In the genomic region with DNA sequence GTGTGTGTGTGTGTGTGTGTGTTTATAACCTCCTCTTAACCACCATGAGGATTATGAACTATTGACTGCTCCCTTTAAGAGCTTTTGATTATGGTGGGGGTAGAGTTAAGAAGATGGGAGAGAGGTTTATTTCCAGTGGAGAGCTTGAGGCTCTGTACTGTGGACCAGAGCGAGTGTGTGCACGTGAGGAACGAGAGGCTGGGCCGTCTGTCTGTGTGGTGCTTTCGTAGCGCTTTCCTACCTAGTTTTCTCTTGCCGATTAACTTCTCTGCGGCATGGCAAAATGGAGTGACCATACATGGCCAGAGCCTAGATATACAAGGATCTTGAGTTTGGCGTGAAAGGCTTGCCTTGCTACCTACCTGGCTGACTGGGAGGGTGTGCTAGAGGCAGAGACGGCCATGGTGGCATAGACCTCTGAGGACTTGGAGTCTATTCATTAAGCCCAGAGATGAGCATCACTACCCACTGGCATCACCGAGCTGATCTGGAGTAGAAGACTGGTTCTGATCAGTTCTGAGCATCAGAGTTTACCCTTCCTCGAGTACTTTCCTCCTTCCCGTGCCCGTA, we compare ENCODE assay signal across 11 mouse cellular contexts. TPM values are rescaled to one million over a fixed set of nuclear protein-coding genes. Genes with fewer than 3 reads are reported as not detected.
DNase-seq lines count a peak whose midpoint lies in the region; ATAC-seq and TF ChIP-seq lines count a peak whose summit lies in the region.
"Had no signal": no experiment of that assay in that cellular context is flagged by ENCODE, and none has a peak within 500 bp of the region (broad histone marks: within the 10 kb centered on the region; RNA-seq: fewer than 3 reads in every experiment).

No protein-coding gene starts in this region.

- peaks cover 53% of the 10 kb centered on the region for H3K79me2 ChIP-seq in CH12.LX (replicated peaks; ENCODE audit: control insufficient read depth, extremely low read depth, insufficient read depth, poor library complexity, severe bottlenecking)

- 27% methylated on average over 14 of the region's 14 CpGs for WGBS in cerebellum, adult 2 months
- WGBS in intestine, embryonic 14.5 days: 92% methylated on average over 14 of the region's 14 CpGs
- 93% methylated on average over 14 of the region's 14 CpGs for WGBS in intestine, embryonic 16.5 days
- WGBS in limb, embryonic 14.5 days: 88% methylated on average over 14 of the region's 14 CpGs

- no peak overlapping the region for H3K9ac ChIP-seq in intestine, embryonic 14.5 days (ENCODE audit: low read length)
- H3K9ac ChIP-seq in intestine, embryonic 16.5 days (ENCODE audit: low read depth, low read length): no peak overlapping the region
- peak overlapping the region; percentile 85 for H3K9ac ChIP-seq in CH12.LX (ENCODE audit: insufficient read depth, low read depth)
- no peak overlapping the region for H3K9ac ChIP-seq in limb, embryonic 14.5 days (ENCODE audit: low read depth, low read length, severe bottlenecking)

- TF ChIP-seq EP300 in CH12.LX (IDR thresholded peaks at IDR 0.05; ENCODE audit: low read length): no peak

- TF ChIP-seq CTCF in cerebellum, adult 2 months (IDR thresholded peaks at IDR 0.05; ENCODE audit: borderline replicate concordance, insufficient read depth, low read depth, low read length): no peak
- no peak for TF ChIP-seq CTCF in CH12.LX (conservative IDR thresholded peaks at IDR 0.05 in 1 of 2, IDR thresholded peaks at IDR 0.05 in 1 of 2; ENCODE audit: low read depth in 2 of 2, low read length in 2 of 2)

- dilution Hi-C loops in CH12.LX (cut with MboI; ENCODE audit: extremely low pct_ligation_motif_present, extremely low pct_unique_long_range_greater_than_20kb, low sequenced_read_pairs): no loop called here

- H3K4me1 ChIP-seq in cerebellum, adult 2 months (ENCODE audit: control insufficient read depth, insufficient read depth, low read length): peaks cover 51% of the 10 kb centered on the region
- H3K4me1 ChIP-seq in intestine, embryonic 14.5 days (replicated peaks; ENCODE audit: control insufficient read depth, insufficient read depth, low read length): peaks cover 8% of the 10 kb centered on the region
- H3K4me1 ChIP-seq in intestine, embryonic 16.5 days (ENCODE audit: control insufficient read depth, insufficient read depth, low read length): peaks cover 11% of the 10 kb centered on the region
- peaks cover 9 to 49% of the 10 kb centered on the region in 2 experiments for H3K4me1 ChIP-seq in CH12.LX (ENCODE audit: control insufficient read depth in 1 of 2, insufficient read depth in 2 of 2)
- H3K4me1 ChIP-seq in limb, embryonic 14.5 days (ENCODE audit: control insufficient read depth, insufficient read depth, low read length): peaks cover 7% of the 10 kb centered on the region

- no peak for TF ChIP-seq POLR2A in cerebellum, adult 2 months (IDR thresholded peaks at IDR 0.05; ENCODE audit: borderline replicate concordance, insufficient read depth, low read length)
- no peak; the same call in 1 of the 2 replicates for TF ChIP-seq POLR2A in CH12.LX (IDR thresholded peaks at IDR 0.05; ENCODE audit: low read depth, low read length)
- TF ChIP-seq POLR2A in limb, embryonic 14.5 days (IDR thresholded peaks at IDR 0.05; ENCODE audit: borderline replicate concordance, extremely low read depth, insufficient read depth, insufficient read length): no peak

- no peak for DNase-seq in cerebellum, adult 2 months
- DNase-seq in cerebellum, adult 11 months: no peak
- no peak for DNase-seq in intestine, embryonic 14.5 days (ENCODE audit: low spot score)
- DNase-seq in CH12.LX (ENCODE audit: extremely low read depth): no peak
- DNase-seq in limb, embryonic 14.5 days (ENCODE audit: low spot score): no peak
- DNase-seq in thymus, postnatal 10 days (ENCODE audit: low spot score in 2 of 2): no peak
- no peak for DNase-seq in frontal cortex, postnatal 36 days (ENCODE audit: low spot score in 2 of 2)
- DNase-seq: left cerebral cortex, postnatal 4 days; thymus, postnatal 25 days had no signal

- peak overlapping the region; percentile 91; the same call in 1 of the 2 replicates for H3K4me2 ChIP-seq in intestine, embryonic 14.5 days (ENCODE audit: low read length)
- H3K4me2 ChIP-seq in intestine, embryonic 16.5 days (ENCODE audit: low read depth, low read length): no peak overlapping the region
- H3K4me2 ChIP-seq in CH12.LX (ENCODE audit: insufficient read depth, low read depth, poor library complexity, severe bottlenecking): peak overlapping the region; percentile 46
- peak overlapping the region; percentile 76; the same call in 1 of the 2 replicates for H3K4me2 ChIP-seq in limb, embryonic 14.5 days (replicated peaks; ENCODE audit: low read depth, low read length, severe bottlenecking)

- H3K36me3 ChIP-seq in intestine, embryonic 14.5 days (ENCODE audit: control insufficient read depth, insufficient read depth, low read length): peaks cover 46% of the 10 kb centered on the region
- H3K36me3 ChIP-seq in intestine, embryonic 16.5 days (ENCODE audit: control insufficient read depth, insufficient read depth, low read length): peaks cover 20% of the 10 kb centered on the region
- H3K36me3 ChIP-seq in CH12.LX (replicated peaks in 1 of 2; ENCODE audit: control insufficient read depth in 1 of 2, insufficient read depth in 1 of 2, low read length in 1 of 2): peaks cover 48 to 50% of the 10 kb centered on the region in 2 experiments
- H3K36me3 ChIP-seq in limb, embryonic 14.5 days (ENCODE audit: control insufficient read depth, insufficient read depth, low read length): peaks cover 50% of the 10 kb centered on the region

- H3K27me3 ChIP-seq in cerebellum, adult 2 months (ENCODE audit: control insufficient read depth, insufficient read depth, low read length): no peaks in the 10 kb centered on the region
- H3K27me3 ChIP-seq in intestine, embryonic 14.5 days (replicated peaks; ENCODE audit: control insufficient read depth, insufficient read depth, low read length): no peaks in the 10 kb centered on the region
- no peaks in the 10 kb centered on the region for H3K27me3 ChIP-seq in intestine, embryonic 16.5 days (replicated peaks; ENCODE audit: control insufficient read depth, insufficient read depth, low read length)
- no peaks in the 10 kb centered on the region for H3K27me3 ChIP-seq in CH12.LX (replicated peaks)
- no peaks in the 10 kb centered on the region for H3K27me3 ChIP-seq in limb, embryonic 14.5 days (ENCODE audit: control insufficient read depth, insufficient read depth, low read length)

- 0 out of 2 replicates have a peak overlapping the region, but pooled peaks have one; percentile 91 for H3K27ac ChIP-seq in cerebellum, adult 2 months (ENCODE audit: insufficient read depth, low read length)
- no peak overlapping the region for H3K27ac ChIP-seq in intestine, embryonic 14.5 days (ENCODE audit: low read depth)
- no peak overlapping the region for H3K27ac ChIP-seq in intestine, embryonic 16.5 days (ENCODE audit: low read length)
- H3K27ac ChIP-seq in CH12.LX (ENCODE audit: insufficient read depth, low read depth): peak overlapping the region; percentile 82
- H3K27ac ChIP-seq in limb, embryonic 14.5 days (replicated peaks; ENCODE audit: low read depth, low read length): no peak overlapping the region
- H3K27ac ChIP-seq: macrophage had no signal

- no peak for ATAC-seq in intestine, embryonic 14.5 days (replicated peaks; ENCODE audit: low FRiP score, low TSS enrichment, low read depth)
- no peak for ATAC-seq in intestine, embryonic 16.5 days
- no peak for ATAC-seq in limb, embryonic 14.5 days (ENCODE audit: low FRiP score, low read depth)

- TF ChIP-seq RAD21 in CH12.LX (IDR thresholded peaks at IDR 0.05; ENCODE audit: low read depth, low read length): no peak

- peak overlapping the region; percentile 57 for H3K4me3 ChIP-seq in cerebellum, adult 2 months (replicated peaks; ENCODE audit: insufficient read depth, low read depth, low read length)
- H3K4me3 ChIP-seq in intestine, embryonic 14.5 days (ENCODE audit: low read depth, low read length): no peak overlapping the region
- no peak overlapping the region for H3K4me3 ChIP-seq in intestine, embryonic 16.5 days (ENCODE audit: low read length)
- peak overlapping the region; percentile 91 to 95 (median 93) for H3K4me3 ChIP-seq in CH12.LX (replicated peaks in 1 of 3; ENCODE audit: low read depth in 2 of 3, low read length in 2 of 3, poor library complexity in 1 of 3)
- no peak overlapping the region for H3K4me3 ChIP-seq in limb, embryonic 14.5 days (replicated peaks; ENCODE audit: low read length)

- H3K9me3 ChIP-seq in intestine, embryonic 14.5 days (ENCODE audit: control insufficient read depth, low read length): no peaks in the 10 kb centered on the region
- no peaks in the 10 kb centered on the region for H3K9me3 ChIP-seq in intestine, embryonic 16.5 days (ENCODE audit: control insufficient read depth, low read length)
- no peaks in the 10 kb centered on the region for H3K9me3 ChIP-seq in CH12.LX (replicated peaks; ENCODE audit: low read length)
- no peaks in the 10 kb centered on the region for H3K9me3 ChIP-seq in limb, embryonic 14.5 days (ENCODE audit: control insufficient read depth, low read length)

- in situ Hi-C loops in CH12.LX (cut with MboI; ENCODE audit: low pct_ligation_motif_present, low pct_unique_long_range_greater_than_20kb, low sequenced_read_pairs): no loop called here

RNA-seq across cellular contexts. Expression of gene Crtc2, which starts 1.9 kb away (rescaled TPM):
- 78.2 and 91.2 TPM in 2 replicates for polyA plus RNA-seq in cerebellum, adult 2 months (2012; rRNA removed)
- polyA plus RNA-seq in intestine, embryonic 14.5 days (2014; fragmentation: Nextera tagmentation; extraction: Ambion mirVana): 17.3 and 17.5 TPM in 2 replicates
- 19.1 and 20.1 TPM in 2 replicates for polyA plus RNA-seq in intestine, embryonic 16.5 days (2015; fragmentation: Nextera tagmentation; extraction: Ambion mirVana)
- total RNA-seq in CH12.LX (2012; rRNA removed) (13.5 and 14.1 TPM in 2 replicates), CH12.LX (2014; rRNA removed) (5.4 and 6.1 TPM in 2 replicates)
- polyA plus RNA-seq in CH12.LX (2012; ENCODE audit: insufficient read length, low read depth): 62.1 and 69.8 TPM in 2 replicates
- 71.8 and 109 TPM in 2 replicates for polyA plus RNA-seq in limb, embryonic 14.5 days (2012; rRNA removed)
- polyA plus RNA-seq in limb, embryonic 14.5 days (2014; fragmentation: Nextera tagmentation; extraction: Ambion mirVana): 17.5 and 18.1 TPM in 2 replicates

RNA-seq across cellular contexts. Expression of gene Slc39a1, which starts 7.9 kb away (rescaled TPM):
- 35.8 and 38.7 TPM in 2 replicates for polyA plus RNA-seq in cerebellum, adult 2 months (2012; rRNA removed)
- 101 and 104 TPM in 2 replicates for polyA plus RNA-seq in intestine, embryonic 14.5 days (2014; fragmentation: Nextera tagmentation; extraction: Ambion mirVana)
- 94.5 and 127 TPM in 2 replicates for polyA plus RNA-seq in intestine, embryonic 16.5 days (2015; fragmentation: Nextera tagmentation; extraction: Ambion mirVana)
- total RNA-seq in CH12.LX (2012; rRNA removed) (42.2 and 44.4 TPM in 2 replicates), CH12.LX (2014; rRNA removed) (22.9 and 23.8 TPM in 2 replicates)
- 40.4 and 40.7 TPM in 2 replicates for polyA plus RNA-seq in CH12.LX (2012; ENCODE audit: insufficient read length, low read depth)
- polyA plus RNA-seq in limb, embryonic 14.5 days (2012; rRNA removed): 56.8 and 66.4 TPM in 2 replicates
- polyA plus RNA-seq in limb, embryonic 14.5 days (2014; fragmentation: Nextera tagmentation; extraction: Ambion mirVana): 104 and 111 TPM in 2 replicates

RNA-seq across cellular contexts. Expression of gene Dennd4b, which starts 9.1 kb away (rescaled TPM):
- polyA plus RNA-seq in cerebellum, adult 2 months (2012; rRNA removed): 65.4 and 77.0 TPM in 2 replicates
- 3.6 and 4.9 TPM in 2 replicates for polyA plus RNA-seq in intestine, embryonic 14.5 days (2014; fragmentation: Nextera tagmentation; extraction: Ambion mirVana)
- polyA plus RNA-seq in intestine, embryonic 16.5 days (2015; fragmentation: Nextera tagmentation; extraction: Ambion mirVana): 2.3 and 2.4 TPM in 2 replicates
- total RNA-seq in CH12.LX (2012; rRNA removed) (27.8 and 28.1 TPM in 2 replicates), CH12.LX (2014; rRNA removed) (9.4 and 9.8 TPM in 2 replicates)
- polyA plus RNA-seq in CH12.LX (2012; ENCODE audit: insufficient read length, low read depth): 34.4 and 45.3 TPM in 2 replicates
- polyA plus RNA-seq in limb, embryonic 14.5 days (2012; rRNA removed): 21.3 and 25.7 TPM in 2 replicates
- polyA plus RNA-seq in limb, embryonic 14.5 days (2014; fragmentation: Nextera tagmentation; extraction: Ambion mirVana): 3.6 and 6.4 TPM in 2 replicates

RNA-seq across cellular contexts. Expression of gene Creb3l4, which starts 12.6 kb away (rescaled TPM):
- polyA plus RNA-seq in cerebellum, adult 2 months (2012; rRNA removed): 0.23 and 0.51 TPM in 2 replicates
- 5.8 and 6.9 TPM in 2 replicates for polyA plus RNA-seq in intestine, embryonic 14.5 days (2014; fragmentation: Nextera tagmentation; extraction: Ambion mirVana)
- 16.0 and 18.9 TPM in 2 replicates for polyA plus RNA-seq in intestine, embryonic 16.5 days (2015; fragmentation: Nextera tagmentation; extraction: Ambion mirVana)
- total RNA-seq in CH12.LX (2012; rRNA removed) (0.25 and 0.89 TPM in 2 replicates), CH12.LX (2014; rRNA removed) (0.21 and 0.72 TPM in 2 replicates)
- 0.59 and 0.70 TPM in 2 replicates for polyA plus RNA-seq in CH12.LX (2012; ENCODE audit: insufficient read length, low read depth)
- 6.3 and 6.4 TPM in 2 replicates for polyA plus RNA-seq in limb, embryonic 14.5 days (2012; rRNA removed)
- polyA plus RNA-seq in limb, embryonic 14.5 days (2014; fragmentation: Nextera tagmentation; extraction: Ambion mirVana): 6.7 and 10.0 TPM in 2 replicates

RNA-seq across cellular contexts. Expression of gene Jtb, which starts 24.5 kb away (rescaled TPM):
- 66.9 and 69.1 TPM in 2 replicates for polyA plus RNA-seq in cerebellum, adult 2 months (2012; rRNA removed)
- polyA plus RNA-seq in intestine, embryonic 14.5 days (2014; fragmentation: Nextera tagmentation; extraction: Ambion mirVana): 112 and 114 TPM in 2 replicates
- 110 and 114 TPM in 2 replicates for polyA plus RNA-seq in intestine, embryonic 16.5 days (2015; fragmentation: Nextera tagmentation; extraction: Ambion mirVana)
- total RNA-seq in CH12.LX (2012; rRNA removed): 50.8 and 62.9 TPM in 2 replicates
- total RNA-seq in CH12.LX (2014; rRNA removed): 54.2 and 70.3 TPM in 2 replicates
- 67.4 and 73.6 TPM in 2 replicates for polyA plus RNA-seq in CH12.LX (2012; ENCODE audit: insufficient read length, low read depth)
- 74.2 and 78.2 TPM in 2 replicates for polyA plus RNA-seq in limb, embryonic 14.5 days (2012; rRNA removed)
- 120 and 130 TPM in 2 replicates for polyA plus RNA-seq in limb, embryonic 14.5 days (2014; fragmentation: Nextera tagmentation; extraction: Ambion mirVana)

Comparison
In these comparisons a context has a peak if more than half of its experiments do, and no peak if none do; other contexts are left out.
1. H3K27ac ChIP-seq: peak in cerebellum, adult 2 months (single experiment) and CH12.LX (single experiment); none in intestine, embryonic 14.5 days (single experiment), intestine, embryonic 16.5 days (single experiment) and limb, embryonic 14.5 days (single experiment).
2. H3K4me3 ChIP-seq: peak in cerebellum, adult 2 months (single experiment) and CH12.LX (3 of 3); none in intestine, embryonic 14.5 days (single experiment), intestine, embryonic 16.5 days (single experiment) and limb, embryonic 14.5 days (single experiment).